Comparison of ENCODE assay signal across 13 mouse cellular contexts in genomic region chr13:5837174-5837777, GRCm38 (mm10). TPM values are rescaled to one million over a fixed set of nuclear protein-coding genes. Genes with fewer than 3 reads are reported as not detected.
DNase-seq lines count a peak whose midpoint lies in the region; ATAC-seq and TF ChIP-seq lines count a peak whose summit lies in the region.
"Had no signal": no experiment of that assay in that cellular context is flagged by ENCODE, and none has a peak within 500 bp of the region (broad histone marks: within the 10 kb centered on the region; RNA-seq: fewer than 3 reads in every experiment).

No protein-coding gene starts in this region.

- H3K4me1 ChIP-seq in kidney, embryonic 15.5 days, result no peaks in the 10 kb centered on the region
- no peaks in the 10 kb centered on the region for H3K4me1 ChIP-seq in intestine, postnatal 0 days (replicated peaks; ENCODE audit: control insufficient read depth, insufficient read depth, low read length)
- no peaks in the 10 kb centered on the region for H3K4me1 ChIP-seq in thymus, adult 2 months (replicated peaks; ENCODE audit: control insufficient read depth, insufficient read depth, low read length)
- H3K4me1 ChIP-seq: midbrain, embryonic 12.5 days; neural tube, embryonic 12.5 days had no signal

- no peak overlapping the region for H3K4me3 ChIP-seq in kidney, embryonic 15.5 days (replicated peaks)
- H3K4me3 ChIP-seq in intestine, postnatal 0 days (ENCODE audit: low read depth, low read length), result no peak overlapping the region
- no peak overlapping the region for H3K4me3 ChIP-seq in thymus, adult 2 months (ENCODE audit: control insufficient read depth, insufficient read depth, low read length)
- H3K4me3 ChIP-seq: midbrain, embryonic 12.5 days; neural tube, embryonic 12.5 days had no signal

- H3K36me3 ChIP-seq in kidney, embryonic 15.5 days, result no peaks in the 10 kb centered on the region
- H3K36me3 ChIP-seq in intestine, postnatal 0 days (ENCODE audit: control insufficient read depth, insufficient read depth), result no peaks in the 10 kb centered on the region
- no peaks in the 10 kb centered on the region for H3K36me3 ChIP-seq in thymus, adult 2 months (ENCODE audit: control insufficient read depth, insufficient read depth, low read length)
- H3K36me3 ChIP-seq: midbrain, embryonic 12.5 days; neural tube, embryonic 12.5 days had no signal

- DNase-seq in adrenal gland, adult 2 months, result peak; percentile 44
- DNase-seq in adrenal gland, adult 8-10 months, result no peak
- no peak for DNase-seq in kidney, adult 11 months
- peak; percentile 68 for DNase-seq in MN1 (ENCODE audit: low spot score)
- no peak for DNase-seq in lung, postnatal 10 days
- no peak for DNase-seq in thymus, adult 2 months
- DNase-seq: B cell, adult 2 months; kidney, postnatal 4 days had no signal

- H3K9ac ChIP-seq in kidney, embryonic 15.5 days, result no peak overlapping the region
- H3K9ac ChIP-seq in intestine, postnatal 0 days (ENCODE audit: low read depth, low read length), result no peak overlapping the region
- H3K9ac ChIP-seq: midbrain, embryonic 12.5 days; neural tube, embryonic 12.5 days had no signal

- no peak for TF ChIP-seq CTCF in intestine, postnatal 0 days (IDR thresholded peaks at IDR 0.05; ENCODE audit: low read depth)
- TF ChIP-seq CTCF in thymus, adult 2 months (IDR thresholded peaks at IDR 0.05; ENCODE audit: borderline replicate concordance, control insufficient read depth, extremely low read depth, insufficient read depth, low read length, poor library complexity), result no peak

- H3K9me3 ChIP-seq in kidney, embryonic 15.5 days (replicated peaks), result no peaks in the 10 kb centered on the region
- no peaks in the 10 kb centered on the region for H3K9me3 ChIP-seq in intestine, postnatal 0 days (ENCODE audit: control insufficient read depth)
- H3K9me3 ChIP-seq: midbrain, embryonic 12.5 days; neural tube, embryonic 12.5 days had no signal

- no peak overlapping the region for H3K4me2 ChIP-seq in kidney, embryonic 15.5 days
- no peak overlapping the region for H3K4me2 ChIP-seq in intestine, postnatal 0 days (replicated peaks; ENCODE audit: low read depth)
- H3K4me2 ChIP-seq: midbrain, embryonic 12.5 days; neural tube, embryonic 12.5 days had no signal

- WGBS in kidney, embryonic 15.5 days, result 81% methylated on average over 4 of the region's 4 CpGs
- 67% methylated on average over 4 of the region's 4 CpGs for WGBS in intestine, postnatal 0 days
- 97% methylated on average over 4 of the region's 4 CpGs for WGBS in thymus, adult 2 months

- H3K27ac ChIP-seq in kidney, embryonic 15.5 days, result 0 out of 2 replicates have a peak overlapping the region, but pooled peaks have one; percentile 22
- no peak overlapping the region for H3K27ac ChIP-seq in intestine, postnatal 0 days (ENCODE audit: low read depth, low read length)
- H3K27ac ChIP-seq in thymus, adult 2 months (ENCODE audit: control insufficient read depth, insufficient read depth, low read length), result no peak overlapping the region
- H3K27ac ChIP-seq: midbrain, embryonic 12.5 days; neural tube, embryonic 12.5 days had no signal

- peak; percentile 67; the same call in 1 of the 2 replicates for ATAC-seq in kidney, embryonic 15.5 days (replicated peaks; ENCODE audit: low FRiP score)
- peak; percentile 83 for ATAC-seq in intestine, postnatal 0 days
- ATAC-seq: hindbrain, embryonic 16.5 days had no signal

- no peaks in the 10 kb centered on the region for H3K27me3 ChIP-seq in kidney, embryonic 15.5 days
- H3K27me3 ChIP-seq in intestine, postnatal 0 days (replicated peaks; ENCODE audit: control insufficient read depth, insufficient read depth, low read length), result no peaks in the 10 kb centered on the region
- H3K27me3 ChIP-seq in thymus, adult 2 months (ENCODE audit: control insufficient read depth, insufficient read depth, low read length), result no peaks in the 10 kb centered on the region
- H3K27me3 ChIP-seq: neural tube, embryonic 12.5 days had no signal

- no peak for TF ChIP-seq POLR2A in thymus, adult 2 months (IDR thresholded peaks at IDR 0.05; ENCODE audit: control insufficient read depth, extremely low read depth, insufficient read depth, low read length, poor library complexity)

RNA-seq across cellular contexts. Expression of gene Klf6, which starts 24.0 kb away (rescaled TPM):
- total RNA-seq in adrenal gland, adult 2 months (2021), result 10 to 100 TPM; 33.7 to 40.0 TPM
- 11.4 and 11.8 TPM in 2 replicates for polyA plus RNA-seq in adrenal gland, adult 2 months (2012; rRNA removed)
- 10 to 100 TPM; 34.6 to 57.1 (median 44.8) TPM for total RNA-seq in adrenal gland, adult 8-10 months (2022)
- 58.1 and 63.7 TPM in 2 replicates for polyA plus RNA-seq in kidney, embryonic 15.5 days (2015; fragmentation: Nextera tagmentation; extraction: Ambion mirVana)
- polyA plus RNA-seq in intestine, postnatal 0 days (2015; fragmentation: Nextera tagmentation; extraction: Ambion mirVana), result 64.4 and 65.3 TPM in 2 replicates
- polyA plus RNA-seq in thymus, adult 2 months (2012; rRNA removed), result 21.8 and 23.0 TPM in 2 replicates

Comparison
In these comparisons a context has a peak if more than half of its experiments do, and no peak if none do; other contexts are left out.
1. DNase-seq: peak in adrenal gland, adult 2 months (single experiment) and MN1 (single experiment); none in adrenal gland, adult 8-10 months (single experiment), kidney, adult 11 months (single experiment), lung, postnatal 10 days (single experiment) and thymus, adult 2 months (single experiment).